Mouse (Mus musculus): ENCODE measurements around the gene Mmp24. TPM values are rescaled to one million over a fixed set of nuclear protein-coding genes. Genes with fewer than 3 reads are reported as not detected.
A peak's percentile ranks its signal among the peaks of the same experiment; 100 is the strongest.
"Not testable (repeated sequence)": the region's sequence is repeated elsewhere in the genome, so short reads cannot be mapped to it uniquely, and the experiment has no call there.

The Mmp24 gene
- polyA plus RNA-seq, 1 experiment from 2014 or later = 20.0 TPM

GRCm38 (mm10) chr2:155826630-155827424, 51.7 kb downstream of the Mmp24 start, which contains the start of gene Eif6:
Gene Eif6, minus strand, starts transcription at chr2:155826925.
- 3% methylated on average over 27 of the region's 27 CpGs for WGBS
- ATAC-seq (ENCODE audit: low read depth) = peak; percentile 95

GRCm38 (mm10) chr2:155830841-155831240, 55.7 kb downstream of the Mmp24 start:
- H3K27me3 ChIP-seq (ENCODE audit: control insufficient read depth, insufficient read depth, low read length) = no peaks in the 10 kb centered on the region
- 93% methylated on average over 8 of the region's 8 CpGs for WGBS
- no peaks in the 10 kb centered on the region for H3K9me3 ChIP-seq (ENCODE audit: control insufficient read depth, low read length)
- H3K36me3 ChIP-seq (ENCODE audit: control insufficient read depth, insufficient read depth, low read length) = no peaks in the 10 kb centered on the region
- no peak overlapping the region for H3K4me2 ChIP-seq (ENCODE audit: low read depth, low read length)
- ATAC-seq (ENCODE audit: low read depth) = no peak
- H3K4me3 ChIP-seq (ENCODE audit: low read depth, low read length) = no peak overlapping the region
- peaks cover 9% of the 10 kb centered on the region for H3K4me1 ChIP-seq (ENCODE audit: control insufficient read depth, insufficient read depth, low read length)
- H3K27ac ChIP-seq (ENCODE audit: low read depth, low read length) = no peak overlapping the region
- H3K9ac ChIP-seq (replicated peaks; ENCODE audit: low read depth, low read length) = no peak overlapping the region

More at GRCm38 (mm10) chr2:155826630-155827424, 51.7 kb downstream of the Mmp24 start, which contains the start of gene Eif6:
- Histone ChIP-seq H3K9ac (replicated peaks; ENCODE audit: low read depth, low read length) (peak within 1 kb of the TSS; percentile 46), H3K36me3 (ENCODE audit: control insufficient read depth, insufficient read depth, low read length) (peaks cover 15% of the 10 kb centered on the region), H3K4me2 (ENCODE audit: low read depth, low read length) (peak within 1 kb of the TSS; percentile 93), H3K27me3 (ENCODE audit: control insufficient read depth, insufficient read depth, low read length) (no peaks in the 10 kb centered on the region), H3K4me1 (ENCODE audit: control insufficient read depth, insufficient read depth, low read length) (peaks cover 13% of the 10 kb centered on the region), H3K4me3 (ENCODE audit: low read depth, low read length) (peak within 1 kb of the TSS; percentile 79), H3K9me3 (ENCODE audit: control insufficient read depth, low read length) (no peaks in the 10 kb centered on the region), H3K27ac (ENCODE audit: low read depth, low read length) (peak within 1 kb of the TSS; percentile 61)

DNA sequence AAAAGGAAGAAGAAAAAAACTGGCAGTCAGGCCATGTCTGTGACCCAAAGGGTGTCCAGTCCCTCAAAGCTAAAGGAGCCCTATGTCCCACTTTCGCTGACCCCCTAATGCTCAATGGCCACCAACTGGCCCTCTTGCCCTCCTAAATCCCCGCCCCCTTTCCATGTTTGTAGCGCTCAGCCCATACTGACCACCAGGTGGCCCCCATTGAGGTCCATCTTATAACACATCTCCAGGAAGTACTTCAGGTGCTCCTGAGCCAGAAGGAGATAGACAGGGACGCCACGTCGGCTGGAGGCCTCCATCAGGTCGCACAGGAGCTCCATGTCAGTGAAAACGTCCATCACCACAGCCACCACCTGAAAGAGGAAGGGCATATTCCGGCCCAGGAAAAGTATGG, 56.2 kb downstream of the Mmp24 start:
- ATAC-seq (ENCODE audit: low read depth) = no peak
- Histone ChIP-seq H3K4me1 (ENCODE audit: control insufficient read depth, insufficient read depth, low read length) (peaks cover 9% of the 10 kb centered on the region), H3K4me2 (ENCODE audit: low read depth, low read length) (no peak overlapping the region), H3K9me3 (ENCODE audit: control insufficient read depth, low read length) (no peaks in the 10 kb centered on the region), H3K4me3 (ENCODE audit: low read depth, low read length) (no peak overlapping the region), H3K27ac (ENCODE audit: low read depth, low read length) (no peak overlapping the region), H3K36me3 (ENCODE audit: control insufficient read depth, insufficient read depth, low read length) (no peaks in the 10 kb centered on the region), H3K9ac (replicated peaks; ENCODE audit: low read depth, low read length) (no peak overlapping the region), H3K27me3 (ENCODE audit: control insufficient read depth, insufficient read depth, low read length) (no peaks in the 10 kb centered on the region)
- WGBS = 71% methylated on average over 9 of the region's 9 CpGs

DNA sequence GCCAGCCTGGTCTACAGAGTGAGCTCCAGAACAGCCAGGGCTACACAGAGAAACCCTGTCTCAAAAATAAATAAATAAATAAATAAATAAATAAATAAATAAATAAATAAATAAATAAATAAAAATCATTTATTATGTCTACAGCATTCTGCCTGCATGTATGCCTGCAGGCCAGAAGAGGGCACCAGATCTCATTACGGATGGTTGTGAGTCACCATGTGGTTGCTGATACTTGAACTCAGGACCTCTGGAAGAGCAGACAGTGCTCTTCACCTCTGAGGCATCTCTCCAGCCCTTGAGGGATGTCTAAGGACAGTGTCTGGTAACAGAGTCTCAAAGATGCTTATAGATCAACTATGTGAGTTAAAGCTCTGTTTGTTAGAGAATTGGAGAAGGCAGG, 56.9 kb downstream of the Mmp24 start:
- H3K9me3 ChIP-seq (ENCODE audit: control insufficient read depth, low read length); H3K9ac ChIP-seq (replicated peaks; ENCODE audit: low read depth, low read length); H3K4me3 ChIP-seq (ENCODE audit: low read depth, low read length); H3K27ac ChIP-seq (ENCODE audit: low read depth, low read length); H3K27me3 ChIP-seq (ENCODE audit: control insufficient read depth, insufficient read depth, low read length); H3K4me2 ChIP-seq (ENCODE audit: low read depth, low read length); H3K4me1 ChIP-seq (ENCODE audit: control insufficient read depth, insufficient read depth, low read length); ATAC-seq (ENCODE audit: low read depth); H3K36me3 ChIP-seq (ENCODE audit: control insufficient read depth, insufficient read depth, low read length): not testable (repeated sequence)
- WGBS = 78% methylated on average over 1 of the region's 1 CpGs

DNA sequence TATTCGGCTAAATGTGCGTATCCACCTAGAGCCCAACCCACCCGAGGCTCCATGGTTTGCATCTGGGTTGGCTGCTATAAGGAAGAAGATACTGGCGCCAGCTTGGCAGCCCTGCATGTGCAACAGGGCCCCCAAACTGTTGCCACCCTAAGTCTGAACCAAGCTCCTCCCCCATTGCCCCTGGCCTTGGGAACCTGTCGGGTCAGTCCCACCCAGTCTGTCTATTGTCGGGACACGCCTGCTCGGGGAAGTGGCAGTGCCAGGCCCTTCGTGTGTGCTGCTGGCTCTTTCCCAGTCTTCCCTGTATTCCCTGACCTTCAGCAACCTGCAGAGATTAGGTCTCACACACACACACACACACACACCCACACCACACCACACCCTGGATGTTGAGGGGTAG, 59.6 kb downstream of the Mmp24 start, which contains the start of gene Fam83c:
TSS of gene Fam83c (minus strand) at position 123 of the 400 bp plus-strand sequence.
- H3K4me1 ChIP-seq (ENCODE audit: control insufficient read depth, insufficient read depth, low read length) = no peaks in the 10 kb centered on the region
- no peaks in the 10 kb centered on the region for H3K27me3 ChIP-seq (ENCODE audit: control insufficient read depth, insufficient read depth, low read length)
- ATAC-seq (ENCODE audit: low read depth) = no peak
- no peak within 1 kb of the TSS for H3K4me2 ChIP-seq (ENCODE audit: low read depth, low read length)
- WGBS = 70% methylated on average over 9 of the region's 9 CpGs
- H3K9me3 ChIP-seq (ENCODE audit: control insufficient read depth, low read length) = no peaks in the 10 kb centered on the region
- H3K4me3 ChIP-seq (ENCODE audit: low read depth, low read length) = no peak within 1 kb of the TSS
- no peak within 1 kb of the TSS for H3K27ac ChIP-seq (ENCODE audit: low read depth, low read length)
- no peak within 1 kb of the TSS for H3K9ac ChIP-seq (replicated peaks; ENCODE audit: low read depth, low read length)
- H3K36me3 ChIP-seq (ENCODE audit: control insufficient read depth, insufficient read depth, low read length) = no peaks in the 10 kb centered on the region

DNA sequence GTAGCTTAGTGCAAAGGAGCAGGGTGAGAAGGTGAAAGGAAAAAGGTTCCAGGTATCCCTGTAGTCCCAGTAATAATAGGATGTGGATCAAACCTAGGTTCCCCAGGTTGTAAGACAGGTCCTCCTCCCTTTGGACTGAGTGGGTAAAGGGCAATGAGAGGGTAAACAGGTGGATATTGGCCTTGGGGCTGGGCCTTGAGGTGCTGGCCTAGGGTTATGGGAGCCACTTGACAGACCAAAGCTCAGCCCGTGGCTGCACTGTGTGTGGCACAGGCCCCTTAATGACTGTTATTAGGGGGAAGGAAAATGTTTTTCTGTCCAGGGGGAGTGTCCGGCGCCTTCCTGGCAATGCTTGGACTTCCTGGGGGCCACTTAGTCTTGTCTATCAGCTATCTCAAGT, 62.8 kb downstream of the Mmp24 start:
- no peaks in the 10 kb centered on the region for H3K27me3 ChIP-seq (ENCODE audit: control insufficient read depth, insufficient read depth, low read length)
- H3K4me1 ChIP-seq (ENCODE audit: control insufficient read depth, insufficient read depth, low read length) = no peaks in the 10 kb centered on the region
- no peak overlapping the region for H3K4me2 ChIP-seq (ENCODE audit: low read depth, low read length)
- no peak overlapping the region for H3K9ac ChIP-seq (replicated peaks; ENCODE audit: low read depth, low read length)
- 72% methylated on average over 3 of the region's 3 CpGs for WGBS
- no peak overlapping the region for H3K27ac ChIP-seq (ENCODE audit: low read depth, low read length)
- H3K9me3 ChIP-seq (ENCODE audit: control insufficient read depth, low read length) = no peaks in the 10 kb centered on the region
- no peak overlapping the region for H3K4me3 ChIP-seq (ENCODE audit: low read depth, low read length)
- no peak for ATAC-seq (ENCODE audit: low read depth)
- H3K36me3 ChIP-seq (ENCODE audit: control insufficient read depth, insufficient read depth, low read length) = no peaks in the 10 kb centered on the region

- 89% methylated on average over 4 of the region's 4 CpGs for WGBS
- Histone ChIP-seq H3K36me3 (ENCODE audit: control insufficient read depth, insufficient read depth, low read length) (no peaks in the 10 kb centered on the region), H3K9ac (replicated peaks; ENCODE audit: low read depth, low read length) (no peak overlapping the region), H3K4me1 (ENCODE audit: control insufficient read depth, insufficient read depth, low read length) (no peaks in the 10 kb centered on the region), H3K27ac (ENCODE audit: low read depth, low read length) (no peak overlapping the region), H3K4me2 (ENCODE audit: low read depth, low read length) (no peak overlapping the region), H3K4me3 (ENCODE audit: low read depth, low read length) (no peak overlapping the region), H3K27me3 (ENCODE audit: control insufficient read depth, insufficient read depth, low read length) (no peaks in the 10 kb centered on the region), H3K9me3 (ENCODE audit: control insufficient read depth, low read length) (no peaks in the 10 kb centered on the region)
- no peak for ATAC-seq (ENCODE audit: low read depth)
Measured at GRCm38 (mm10) chr2:155838961-155839360, 63.8 kb downstream of the Mmp24 start.

- no peaks in the 10 kb centered on the region for H3K4me1 ChIP-seq (ENCODE audit: control insufficient read depth, insufficient read depth, low read length)
- no peak for ATAC-seq (ENCODE audit: low read depth)
- no peak overlapping the region for H3K9ac ChIP-seq (replicated peaks; ENCODE audit: low read depth, low read length)
- H3K9me3 ChIP-seq (ENCODE audit: control insufficient read depth, low read length) = no peaks in the 10 kb centered on the region
- peaks cover 9% of the 10 kb centered on the region; the same call in 1 of the 2 replicates for H3K36me3 ChIP-seq (ENCODE audit: control insufficient read depth, insufficient read depth, low read length)
- 87% methylated on average over 8 of the region's 8 CpGs for WGBS
- H3K27ac ChIP-seq (ENCODE audit: low read depth, low read length) = no peak overlapping the region
- H3K27me3 ChIP-seq (ENCODE audit: control insufficient read depth, insufficient read depth, low read length) = no peaks in the 10 kb centered on the region
- no peak overlapping the region for H3K4me2 ChIP-seq (ENCODE audit: low read depth, low read length)
- no peak overlapping the region for H3K4me3 ChIP-seq (ENCODE audit: low read depth, low read length)
Measured at GRCm38 (mm10) chr2:155846930-155847329, 71.8 kb downstream of the Mmp24 start.

GRCm38 (mm10) chr2:155848291-155848690, 73.1 kb downstream of the Mmp24 start:
- Histone ChIP-seq H3K9me3 (ENCODE audit: control insufficient read depth, low read length) (no peaks in the 10 kb centered on the region), H3K9ac (replicated peaks; ENCODE audit: low read depth, low read length) (no peak overlapping the region), H3K27me3 (ENCODE audit: control insufficient read depth, insufficient read depth, low read length) (no peaks in the 10 kb centered on the region), H3K36me3 (ENCODE audit: control insufficient read depth, insufficient read depth, low read length) (peaks cover 9% of the 10 kb centered on the region; the same call in 1 of the 2 replicates), H3K27ac (ENCODE audit: low read depth, low read length) (no peak overlapping the region), H3K4me2 (ENCODE audit: low read depth, low read length) (no peak overlapping the region), H3K4me1 (ENCODE audit: control insufficient read depth, insufficient read depth, low read length) (no peaks in the 10 kb centered on the region), H3K4me3 (ENCODE audit: low read depth, low read length) (no peak overlapping the region)
- peak; percentile 56; the same call in 1 of the 2 replicates for ATAC-seq (ENCODE audit: low read depth)
- 28% methylated on average over 6 of the region's 6 CpGs for WGBS

Measured in neural tube, embryonic 14.5 days (tissue).